Mouse (Mus musculus) spleen, adult 2 months (tissue): Measurements from ENCODE around the gene Pusl1.

ENCODE experiments used
- CTCF ChIP-seq: fragments of 200-500 bp; IDR thresholded peaks from 2 replicates; pipeline ENCODE4 v1.5.1; 2011; ENCODE audit warnings: mild to moderate bottlenecking, inconsistent platforms; ENCODE audit not compliant: insufficient read depth, insufficient read length, insufficient replicate concordance; ENCODE audit errors: extremely low read depth
- POLR2A ChIP-seq: fragments of 200-500 bp; IDR thresholded peaks from 2 replicates; pipeline ENCODE4 v1.6.1; 2011; ENCODE audit warnings: low read depth, low read length, inconsistent platforms

GRCm38 (mm10) chr4:155889316-155889715 lies 2.3 kb downstream of the Pusl1 start:
- no peak for TF ChIP-seq CTCF
- TF ChIP-seq POLR2A: no peak
